Mouse (Mus musculus) lung, embryonic 14.5 days (tissue): ENCODE data around the gene BC049715. TPM values are rescaled to one million over a fixed set of nuclear protein-coding genes. Genes with fewer than 3 reads are reported as not detected.

Source experiments
- ATAC-seq: fragments of 200-750 bp; cut with Nextera tagmentation; 2 replicates; pipeline ENCODE4 v1.8.0; 2017; ENCODE audit warnings: mild to moderate bottlenecking, moderate TSS enrichment, moderate library complexity; ENCODE audit not compliant: insufficient read depth
- DNase-seq: peaks from one replicate; pipeline ENCODE4 v3.0.0-alpha.2; 2015
- H3K27ac ChIP-seq: fragments of 300-500 bp; sonication (generic); 2 replicates; pipeline ENCODE4 v1.5.1; 2014; ENCODE audit warnings: low read depth, mild to moderate bottlenecking, moderate library complexity
- H3K27me3 ChIP-seq: fragments of 300-500 bp; sonication (generic); 2 replicates; pipeline ENCODE4 v1.6.1; 2014; ENCODE audit warnings: low read length, control low read depth; ENCODE audit not compliant: insufficient read depth
- H3K36me3 ChIP-seq: fragments of 300-500 bp; sonication (generic); 2 replicates; pipeline ENCODE4 v1.6.1; 2014; ENCODE audit warnings: control low read depth; ENCODE audit not compliant: insufficient read depth
- H3K4me1 ChIP-seq: fragments of 300-500 bp; sonication (generic); 2 replicates; pipeline ENCODE4 v1.6.1; 2014; ENCODE audit warnings: antibody characterized with exemption, control low read depth; ENCODE audit not compliant: insufficient read depth
- H3K4me2 ChIP-seq: fragments of 300-500 bp; sonication (generic); 2 replicates; pipeline ENCODE4 v1.6.1; 2014; ENCODE audit warnings: mild to moderate bottlenecking
- H3K4me3 ChIP-seq: fragments of 300-500 bp; sonication (generic); 2 replicates; pipeline ENCODE4 v1.5.1; 2014; ENCODE audit warnings: low read depth, low read length
- H3K9ac ChIP-seq: fragments of 300-500 bp; sonication (generic); 2 replicates; pipeline ENCODE4 v1.6.1; 2014
- H3K9me3 ChIP-seq: fragments of 300-500 bp; sonication (generic); 2 replicates; pipeline ENCODE4 v1.6.1; 2016; ENCODE audit warnings: low read depth, low read length, control low read depth
- CTCF ChIP-seq: IDR thresholded peaks from 2 replicates; pipeline ENCODE4 v1.5.1; 2016; ENCODE audit warnings: antibody characterized with exemption, low read depth
- WGBS: fragments of 180-500 bp; shearing (Covaris S2); extraction: QIAGEN DNeasy Blood & Tissue Kit; methylation state at CpG from one replicate; pipeline ENCODE4 v1.1.7; 2014; 5-methylcytosine and 5-hydroxymethylcytosine counted together
- polyA plus RNA-seq: library from polyadenylated mRNA; unstranded; fragments of >200 nt; fragmentation: Nextera tagmentation; extraction: Ambion mirVana; gene quantifications from 2 replicates; pipeline ENCODE4 v1.2.1, GENCODE M21; 2014

The BC049715 gene
- polyA plus RNA-seq, 1 experiment from 2014 or later, result 1.5 TPM

DNA sequence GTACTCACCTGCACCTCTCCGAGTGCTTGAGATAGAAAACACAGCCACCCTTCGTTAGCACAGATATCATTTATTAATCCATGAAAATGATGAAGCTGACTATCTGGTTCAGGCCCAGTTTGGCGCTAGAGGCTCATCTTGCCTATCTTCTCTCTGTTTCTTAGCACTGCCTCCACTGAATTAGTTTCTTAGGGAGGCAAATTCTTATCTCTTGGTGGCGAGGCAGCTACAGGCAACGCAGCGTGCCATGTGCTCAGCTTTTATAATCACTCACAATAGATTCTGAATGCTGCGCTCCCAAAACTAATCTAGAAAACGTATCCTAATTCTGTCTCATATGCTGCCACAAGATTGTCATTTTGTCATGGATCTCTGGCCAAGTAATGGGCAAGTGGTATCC is 21.0 kb downstream of the BC049715 start:
- Histone ChIP-seq H3K4me3 (no peak overlapping the region), H3K4me2 (no peak overlapping the region), H3K4me1 (0 out of 2 replicates have a peak, but pooled peaks cover 3% of the 10 kb centered on the region), H3K36me3 (no peaks in the 10 kb centered on the region), H3K27me3 (no peaks in the 10 kb centered on the region), H3K9ac (no peak overlapping the region), H3K27ac (no peak overlapping the region), H3K9me3 (no peaks in the 10 kb centered on the region)
- no peak for TF ChIP-seq CTCF
- ATAC-seq (no peak), DNase-seq (no peak)
- 84% methylated on average over 8 of the region's 8 CpGs for WGBS

DNA sequence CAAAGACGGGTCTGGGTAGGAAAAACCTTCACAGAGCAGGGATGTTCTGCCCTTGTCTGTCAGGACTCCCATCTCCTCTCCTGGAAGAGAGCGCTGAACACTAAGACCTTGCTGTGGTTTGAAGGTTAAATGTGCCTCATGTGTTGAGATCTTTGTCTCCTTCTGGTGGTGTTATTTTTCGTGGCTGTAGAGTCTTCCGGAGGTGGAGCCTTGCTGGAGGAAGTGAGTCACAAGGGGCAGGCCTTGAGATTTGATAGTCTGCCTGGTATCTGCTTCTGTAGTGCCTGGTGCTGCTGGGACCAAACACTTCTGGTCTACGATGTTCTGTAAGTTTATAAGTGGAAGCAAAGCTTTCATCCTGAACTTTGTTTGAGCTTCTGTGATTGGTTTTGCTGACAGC is 21.5 kb downstream of the BC049715 start:
- no peak for TF ChIP-seq CTCF
- 87% methylated on average over 5 of the region's 5 CpGs for WGBS
- H3K27ac ChIP-seq, result no peak overlapping the region
- no peak overlapping the region for H3K9ac ChIP-seq
- no peaks in the 10 kb centered on the region for H3K36me3 ChIP-seq
- H3K4me2 ChIP-seq, result no peak overlapping the region
- H3K9me3 ChIP-seq, result no peaks in the 10 kb centered on the region
- H3K4me1 ChIP-seq, result 0 out of 2 replicates have a peak, but pooled peaks cover 3% of the 10 kb centered on the region
- H3K4me3 ChIP-seq, result no peak overlapping the region
- no peaks in the 10 kb centered on the region for H3K27me3 ChIP-seq
- DNase-seq (no peak), ATAC-seq (no peak)

DNA sequence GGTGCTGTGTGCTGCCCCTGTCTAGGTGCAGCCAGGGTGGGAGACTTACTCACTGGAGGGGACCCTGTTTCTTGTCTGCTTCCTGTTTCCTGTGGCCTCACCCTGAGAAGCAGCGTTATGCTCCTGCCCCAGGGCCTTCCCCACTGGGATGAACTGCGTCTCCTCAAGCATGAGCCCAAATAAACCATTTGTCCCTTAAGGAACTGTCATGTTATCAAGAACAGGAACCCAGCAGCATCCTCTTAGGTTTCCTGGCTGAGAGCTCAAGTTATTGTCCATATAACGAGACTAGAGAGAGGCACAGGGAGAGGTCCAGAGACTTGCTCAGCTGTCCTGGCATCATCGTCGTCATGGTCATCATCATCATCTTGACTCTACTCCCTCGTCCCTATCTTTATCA is 22.8 kb downstream of the BC049715 start:
- H3K4me1 ChIP-seq, result 0 out of 2 replicates have a peak, but pooled peaks cover 3% of the 10 kb centered on the region
- no peaks in the 10 kb centered on the region for H3K27me3 ChIP-seq
- no peak overlapping the region for H3K27ac ChIP-seq
- H3K9ac ChIP-seq, result no peak overlapping the region
- TF ChIP-seq CTCF, result no peak
- H3K4me2 ChIP-seq, result no peak overlapping the region
- H3K36me3 ChIP-seq, result no peaks in the 10 kb centered on the region
- no peaks in the 10 kb centered on the region for H3K9me3 ChIP-seq
- no peak overlapping the region for H3K4me3 ChIP-seq
- DNase-seq (no peak), ATAC-seq (no peak)
- 68% methylated on average over 6 of the region's 6 CpGs for WGBS

DNA sequence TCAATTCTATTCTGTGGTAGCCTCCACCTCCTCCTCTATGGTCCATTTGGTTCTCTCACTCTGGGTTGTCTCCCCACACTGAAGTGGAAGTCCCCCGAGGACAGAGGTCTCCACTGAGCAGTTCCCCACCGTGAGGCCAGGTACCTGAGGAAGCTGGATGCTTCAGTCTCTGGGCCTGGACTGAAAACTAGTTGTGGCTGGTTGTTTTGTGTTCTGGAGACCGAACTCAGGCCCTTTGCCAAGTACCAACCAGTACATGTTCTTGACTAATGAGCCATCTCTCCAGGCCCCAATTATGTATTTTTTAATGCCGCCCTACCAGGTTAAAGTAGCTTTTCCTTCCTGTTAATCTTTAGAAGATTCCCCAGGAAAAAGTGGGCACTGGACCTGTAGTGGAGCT is 24.9 kb downstream of the BC049715 start:
- no peak for ATAC-seq
- no peak for DNase-seq
- peaks cover 14% of the 10 kb centered on the region for H3K4me1 ChIP-seq
- no peak overlapping the region for H3K9ac ChIP-seq
- no peak overlapping the region for H3K4me3 ChIP-seq
- TF ChIP-seq CTCF, result no peak
- no peaks in the 10 kb centered on the region for H3K27me3 ChIP-seq
- WGBS, result 75% methylated on average over 4 of the region's 4 CpGs
- H3K27ac ChIP-seq, result peak overlapping the region; percentile 55; the same call in 1 of the 2 replicates
- H3K36me3 ChIP-seq, result no peaks in the 10 kb centered on the region
- H3K4me2 ChIP-seq, result no peak overlapping the region
- no peaks in the 10 kb centered on the region for H3K9me3 ChIP-seq

DNA sequence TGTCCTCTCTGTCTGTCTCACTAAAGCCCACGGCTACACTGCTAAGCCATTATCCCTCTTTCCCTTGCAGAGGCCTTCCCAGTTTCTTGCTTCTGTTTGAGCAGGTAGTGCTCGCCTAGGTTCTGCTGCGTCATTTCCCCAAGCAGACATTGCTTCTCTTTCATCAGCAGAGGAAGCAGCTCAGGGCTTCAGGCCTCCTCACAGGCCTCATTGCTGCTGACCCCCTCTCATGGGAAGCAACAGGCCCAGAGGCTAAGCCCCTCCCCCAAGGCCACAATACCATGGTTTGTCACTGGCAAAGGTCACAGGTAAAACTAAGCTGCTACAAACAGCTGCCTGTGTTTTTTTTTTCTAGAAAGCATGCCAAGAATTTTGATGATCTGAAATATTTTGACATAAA is 25.3 kb downstream of the BC049715 start:
- H3K27ac ChIP-seq, result peak overlapping the region; percentile 55; the same call in 1 of the 2 replicates
- TF ChIP-seq CTCF, result no peak

DNA sequence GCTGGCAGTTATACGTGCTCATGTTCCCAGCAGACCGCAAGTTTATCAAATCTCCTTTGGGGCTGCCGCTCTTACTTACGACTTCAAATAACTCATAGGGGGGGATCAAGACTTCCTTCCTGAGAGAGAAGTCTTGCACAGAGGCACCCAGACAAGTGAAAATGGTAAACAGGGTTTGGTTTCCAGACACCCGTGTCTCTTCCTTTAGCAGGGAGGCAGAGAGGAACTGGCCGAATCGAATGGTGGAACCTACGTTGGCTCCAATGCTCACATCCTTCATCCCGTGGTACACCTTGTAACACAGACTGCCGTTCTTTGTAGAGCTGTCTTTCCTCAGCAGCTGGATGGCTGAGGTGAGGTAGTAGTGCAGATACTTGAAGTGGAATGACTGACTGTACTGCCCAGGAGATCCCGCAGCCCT is 26.9 kb downstream of the BC049715 start:
- H3K4me2 ChIP-seq, result peak overlapping the region; percentile 8; the same call in 1 of the 2 replicates
- ATAC-seq, result no peak
- no peak for DNase-seq
- 81% methylated on average over 11 of the region's 11 CpGs for WGBS
- no peaks in the 10 kb centered on the region for H3K9me3 ChIP-seq
- peaks cover 25% of the 10 kb centered on the region for H3K4me1 ChIP-seq
- H3K27ac ChIP-seq, result no peak overlapping the region
- TF ChIP-seq CTCF, result no peak
- H3K36me3 ChIP-seq, result no peaks in the 10 kb centered on the region
- no peak overlapping the region for H3K4me3 ChIP-seq
- no peaks in the 10 kb centered on the region for H3K27me3 ChIP-seq
- no peak overlapping the region for H3K9ac ChIP-seq

More for the DNA sequence above, 25.3 kb downstream of the BC049715 start:
- DNase-seq (peak; percentile 44), ATAC-seq (no peak)
- H3K4me3 ChIP-seq, result no peak overlapping the region
- H3K4me1 ChIP-seq, result peaks cover 18% of the 10 kb centered on the region
- H3K9ac ChIP-seq, result no peak overlapping the region
- 37% methylated on average over 3 of the region's 3 CpGs for WGBS
- H3K9me3 ChIP-seq, result no peaks in the 10 kb centered on the region
- no peak overlapping the region for H3K4me2 ChIP-seq
- H3K36me3 ChIP-seq, result no peaks in the 10 kb centered on the region
- H3K27me3 ChIP-seq, result no peaks in the 10 kb centered on the region

DNA sequence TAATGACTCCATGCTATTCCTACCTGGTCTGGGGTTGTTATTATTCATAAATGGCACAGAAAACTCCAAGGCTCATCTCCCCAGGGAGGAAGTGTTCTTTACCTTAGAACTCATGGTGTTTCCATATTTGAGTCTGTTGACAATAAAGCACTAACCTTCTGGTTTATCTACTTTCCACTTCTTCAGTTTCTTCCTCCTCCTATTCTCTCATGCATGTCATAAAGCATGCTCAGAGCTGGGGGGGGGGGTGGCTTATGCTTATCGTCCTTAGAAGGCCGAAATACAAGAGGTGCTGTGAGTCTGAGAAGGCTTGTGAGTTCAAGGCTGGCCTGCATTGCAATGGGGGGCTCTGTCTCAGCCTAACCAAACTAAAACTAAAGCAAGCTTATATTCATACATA is 27.8 kb downstream of the BC049715 start:
- no peak for TF ChIP-seq CTCF

More for the DNA sequence above, 27.8 kb downstream of the BC049715 start:
- Histone ChIP-seq H3K9me3 (no peaks in the 10 kb centered on the region), H3K27ac (no peak overlapping the region), H3K4me1 (peaks cover 25% of the 10 kb centered on the region), H3K4me2 (peak overlapping the region; percentile 55), H3K9ac (no peak overlapping the region), H3K4me3 (peak overlapping the region; percentile 25; the same call in 1 of the 2 replicates), H3K36me3 (no peaks in the 10 kb centered on the region), H3K27me3 (no peaks in the 10 kb centered on the region)
- DNase-seq (no peak), ATAC-seq (no peak)
- 62% methylated on average over 2 of the region's 2 CpGs for WGBS
